Mouse (Mus musculus) limb, embryonic 11.5 days (tissue): ENCODE data around the gene Majin. TPM values are rescaled to one million over a fixed set of nuclear protein-coding genes. Genes with fewer than 3 reads are reported as not detected.

Source experiments
- ATAC-seq: fragments of 200-750 bp; cut with Nextera tagmentation; 2 replicates; pipeline ENCODE4 v1.8.0; 2017; ENCODE audit warnings: low read depth; ENCODE audit not compliant: insufficient number of reproducible peaks, low FRiP score, low TSS enrichment
- DNase-seq: peaks from one replicate; pipeline ENCODE4 v3.0.0-alpha.2; 2015; ENCODE audit warnings: low spot score
- H3K27ac ChIP-seq: fragments of 300-500 bp; sonication (generic); replicated peaks from 2 replicates; pipeline ENCODE4 v1.5.1; 2014; ENCODE audit warnings: low read depth, mild to moderate bottlenecking, low read length
- H3K27me3 ChIP-seq: fragments of 300-500 bp; sonication (generic); 2 replicates; pipeline ENCODE4 v1.6.1; 2014; ENCODE audit warnings: mild to moderate bottlenecking, low read length, mixed read lengths; ENCODE audit not compliant: control insufficient read depth, insufficient read depth
- H3K36me3 ChIP-seq: fragments of 300-500 bp; sonication (generic); 2 replicates; pipeline ENCODE4 v1.6.1; 2014; ENCODE audit warnings: mild to moderate bottlenecking, low read length, moderate library complexity, mixed read lengths; ENCODE audit not compliant: control insufficient read depth, insufficient read depth
- H3K4me1 ChIP-seq: fragments of 300-500 bp; sonication (generic); 2 replicates; pipeline ENCODE4 v1.6.1; 2014; ENCODE audit warnings: low read length, mixed read lengths; ENCODE audit not compliant: control insufficient read depth, insufficient read depth
- H3K4me2 ChIP-seq: fragments of 300-500 bp; sonication (generic); 2 replicates; pipeline ENCODE4 v1.6.1; 2014; ENCODE audit warnings: low read depth, mild to moderate bottlenecking, moderate library complexity; ENCODE audit not compliant: severe bottlenecking
- H3K4me3 ChIP-seq: fragments of 300-500 bp; sonication (generic); 2 replicates; pipeline ENCODE4 v1.5.1; 2014; ENCODE audit warnings: low read depth, low read length
- H3K9ac ChIP-seq: fragments of 300-500 bp; sonication (generic); 2 replicates; pipeline ENCODE4 v1.6.1; 2014; ENCODE audit warnings: mild to moderate bottlenecking, low read length
- H3K9me3 ChIP-seq: fragments of 300-500 bp; sonication (generic); 2 replicates; pipeline ENCODE4 v1.6.1; 2016; ENCODE audit warnings: low read length; ENCODE audit not compliant: control insufficient read depth
- WGBS: fragments of 180-500 bp; shearing (Covaris S2); extraction: QIAGEN DNeasy Blood & Tissue Kit; methylation state at CpG from one replicate; pipeline ENCODE4 v1.1.7; 2014; 5-methylcytosine and 5-hydroxymethylcytosine counted together
- polyA plus RNA-seq: library from polyadenylated mRNA; unstranded; fragments of >200 nt; fragmentation: Nextera tagmentation; extraction: Ambion mirVana; gene quantifications from 2 replicates; pipeline ENCODE4 v1.2.1, GENCODE M21; 2014

Gene Majin
- polyA plus RNA-seq, 1 experiment from 2014 or later: not detected

- Histone ChIP-seq H3K9ac (no peak overlapping the region), H3K4me3 (no peak overlapping the region), H3K4me2 (no peak overlapping the region), H3K36me3 (no peaks in the 10 kb centered on the region; the same call in 1 of the 2 replicates), H3K27ac (no peak overlapping the region), H3K9me3 (no peaks in the 10 kb centered on the region), H3K27me3 (no peaks in the 10 kb centered on the region), H3K4me1 (peaks cover 4% of the 10 kb centered on the region; the same call in 1 of the 2 replicates)
- DNase-seq (no peak), ATAC-seq (no peak)
- 92% methylated on average over 2 of the region's 2 CpGs for WGBS
Measured at GRCm38 (mm10) chr19:6231036-6231435, 46.8 kb downstream of the Majin start.

GRCm38 (mm10) chr19:6233647-6234046 is 49.5 kb downstream of the Majin start:
- H3K9ac ChIP-seq: no peak overlapping the region
- WGBS: 91% methylated on average over 16 of the region's 16 CpGs
- no peak overlapping the region for H3K4me3 ChIP-seq

GRCm38 (mm10) chr19:6234337-6235083 is 50.3 kb downstream of the Majin start:
- H3K36me3 ChIP-seq: no peaks in the 10 kb centered on the region; the same call in 1 of the 2 replicates
- no peaks in the 10 kb centered on the region for H3K4me1 ChIP-seq
- peak overlapping the region; percentile 72 for H3K4me2 ChIP-seq
- H3K9ac ChIP-seq: peak overlapping the region; percentile 30; the same call in 1 of the 2 replicates
- 0 out of 2 replicates have a peak, but pooled peaks have one; percentile 28 for ATAC-seq
- peak overlapping the region; percentile 74; the same call in 1 of the 2 replicates for H3K4me3 ChIP-seq
- 73% methylated on average over 11 of the region's 11 CpGs for WGBS
- H3K9me3 ChIP-seq: no peaks in the 10 kb centered on the region
- DNase-seq: no peak
- no peaks in the 10 kb centered on the region for H3K27me3 ChIP-seq
- H3K27ac ChIP-seq: no peak overlapping the region

More at GRCm38 (mm10) chr19:6233647-6234046, 49.5 kb downstream of the Majin start:
- no peaks in the 10 kb centered on the region; the same call in 1 of the 2 replicates for H3K36me3 ChIP-seq
- H3K9me3 ChIP-seq: no peaks in the 10 kb centered on the region
- no peak overlapping the region for H3K4me2 ChIP-seq
- ATAC-seq: no peak
- H3K4me1 ChIP-seq: no peaks in the 10 kb centered on the region
- H3K27ac ChIP-seq: no peak overlapping the region
- DNase-seq: no peak
- no peaks in the 10 kb centered on the region for H3K27me3 ChIP-seq

- H3K4me1 ChIP-seq: no peaks in the 10 kb centered on the region
- WGBS: 2% methylated on average over 48 of the region's 48 CpGs
Measured at GRCm38 (mm10) chr19:6235084-6236052, 51.2 kb downstream of the Majin start, which contains the start of gene Ppp2r5b. Gene Ppp2r5b (minus strand): TSS chr19:6235872.

GRCm38 (mm10) chr19:6236053-6236441 is 51.9 kb downstream of the Majin start:
- WGBS: 0% methylated on average over 9 of the region's 9 CpGs
- Histone ChIP-seq H3K9me3 (no peaks in the 10 kb centered on the region), H3K9ac (peak overlapping the region; percentile 72), H3K4me2 (peak overlapping the region; percentile 72), H3K4me1 (no peaks in the 10 kb centered on the region), H3K4me3 (peak overlapping the region; percentile 74), H3K27me3 (no peaks in the 10 kb centered on the region), H3K36me3 (no peaks in the 10 kb centered on the region), H3K27ac (peak overlapping the region; percentile 87)
- ATAC-seq: peak; percentile 73
- DNase-seq: peak; percentile 91

More at GRCm38 (mm10) chr19:6235084-6236052, 51.2 kb downstream of the Majin start, which contains the start of gene Ppp2r5b:
- peak; percentile 95 for DNase-seq
- peak within 1 kb of the TSS; percentile 72 for H3K9ac ChIP-seq
- peak; percentile 89 for ATAC-seq
- H3K27me3 ChIP-seq: no peaks in the 10 kb centered on the region
- peak within 1 kb of the TSS; percentile 87 for H3K27ac ChIP-seq
- H3K9me3 ChIP-seq: no peaks in the 10 kb centered on the region
- H3K36me3 ChIP-seq: no peaks in the 10 kb centered on the region
- peak within 1 kb of the TSS; percentile 74 for H3K4me3 ChIP-seq
- H3K4me2 ChIP-seq: peak within 1 kb of the TSS; percentile 72

- DNase-seq: no peak
- ATAC-seq: no peak
- no peak overlapping the region for H3K9ac ChIP-seq
- no peaks in the 10 kb centered on the region for H3K9me3 ChIP-seq
- no peak overlapping the region for H3K27ac ChIP-seq
- no peak overlapping the region for H3K4me2 ChIP-seq
- no peaks in the 10 kb centered on the region for H3K27me3 ChIP-seq
- 70% methylated on average over 7 of the region's 7 CpGs for WGBS
- no peak overlapping the region for H3K4me3 ChIP-seq
- no peaks in the 10 kb centered on the region for H3K36me3 ChIP-seq
- H3K4me1 ChIP-seq: no peaks in the 10 kb centered on the region
Measured at GRCm38 (mm10) chr19:6236842-6237241, 52.7 kb downstream of the Majin start.

GRCm38 (mm10) chr19:6238740-6239139 is 54.6 kb downstream of the Majin start:
- H3K4me1 ChIP-seq: peaks cover 7% of the 10 kb centered on the region
- no peaks in the 10 kb centered on the region for H3K9me3 ChIP-seq
- H3K27me3 ChIP-seq: no peaks in the 10 kb centered on the region
- no peaks in the 10 kb centered on the region for H3K36me3 ChIP-seq
- H3K4me3 ChIP-seq: no peak overlapping the region
- ATAC-seq (no peak), DNase-seq (no peak)
- no peak overlapping the region for H3K27ac ChIP-seq
- no peak overlapping the region for H3K4me2 ChIP-seq
- H3K9ac ChIP-seq: no peak overlapping the region

- Histone ChIP-seq H3K4me2 (no peak overlapping the region), H3K4me3 (no peak overlapping the region), H3K36me3 (no peaks in the 10 kb centered on the region), H3K27me3 (no peaks in the 10 kb centered on the region), H3K4me1 (peaks cover 7% of the 10 kb centered on the region), H3K9me3 (no peaks in the 10 kb centered on the region), H3K9ac (no peak overlapping the region), H3K27ac (no peak overlapping the region)
- WGBS: 71% methylated on average over 1 of the region's 1 CpGs
- ATAC-seq: no peak
- DNase-seq: no peak
Measured at GRCm38 (mm10) chr19:6240136-6240535, 55.9 kb downstream of the Majin start.
